Mouse (Mus musculus) spleen, adult 2 months (tissue): ENCODE measurements around the gene Nell1.

ENCODE experiments used
- CTCF ChIP-seq: fragments of 200-500 bp; IDR thresholded peaks from 2 replicates; pipeline ENCODE4 v1.5.1; 2011; ENCODE audit warnings: mild to moderate bottlenecking, inconsistent platforms; ENCODE audit not compliant: insufficient read depth, insufficient read length, insufficient replicate concordance; ENCODE audit errors: extremely low read depth
- POLR2A ChIP-seq: fragments of 200-500 bp; IDR thresholded peaks from 2 replicates; pipeline ENCODE4 v1.6.1; 2011; ENCODE audit warnings: low read depth, low read length, inconsistent platforms

GRCm38 (mm10) chr7:50562708-50563107 lies 588.0 kb downstream of the Nell1 start:
- TF ChIP-seq CTCF (no peak), POLR2A (no peak)
